Mouse (Mus musculus): ENCODE data around the gene Ide. TPM values are rescaled to one million over a fixed set of nuclear protein-coding genes. Genes with fewer than 3 reads are reported as not detected.
A peak's percentile ranks its signal among the peaks of the same experiment; 100 is the strongest.

The Ide gene
- total and polyA plus RNA-seq, 2 experiments = 21.8 to 35.3 TPM

DNA sequence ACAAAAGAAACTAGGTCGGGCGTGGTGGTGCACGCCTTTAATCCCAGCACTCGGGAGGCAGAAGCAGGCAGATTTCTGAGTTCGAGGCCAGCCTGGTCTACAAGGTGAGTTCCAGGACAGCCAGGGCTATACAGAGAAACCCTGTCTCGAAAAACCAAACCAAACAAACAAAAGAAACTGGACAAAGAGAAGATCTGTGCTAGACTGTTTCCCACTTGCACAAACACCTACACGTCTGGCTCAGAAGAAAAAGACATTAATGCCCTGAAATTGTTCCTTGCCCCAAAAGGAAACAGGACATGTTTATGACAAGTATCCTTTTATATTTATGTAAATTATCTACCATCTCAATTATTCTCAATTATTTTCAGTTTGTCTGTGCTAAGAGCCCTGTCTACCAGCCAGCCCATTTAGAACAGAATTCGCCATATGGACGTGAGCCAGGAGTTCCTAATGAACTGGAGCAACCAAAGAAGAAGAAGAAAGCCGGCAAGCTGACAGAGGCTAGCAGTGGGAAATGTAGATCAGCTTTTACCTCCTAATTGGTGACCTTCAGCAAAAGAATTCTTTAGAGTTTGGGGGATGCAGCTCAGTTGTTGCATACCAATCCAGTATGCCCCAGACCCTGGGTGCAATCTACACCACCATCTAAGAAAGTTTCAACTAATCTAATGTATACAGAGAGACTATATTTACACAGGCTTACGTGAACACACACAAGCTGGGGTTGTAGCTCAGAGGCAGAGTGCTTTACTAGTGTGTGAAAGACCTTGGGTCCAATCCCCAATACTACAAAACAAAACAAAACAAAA, 25.7 kb upstream of the Ide start:
- Histone ChIP-seq H3K27ac (replicated peaks; ENCODE audit: insufficient read depth, low read depth, low read length) (no peak overlapping the region), H3K36me3 (ENCODE audit: control insufficient read depth, insufficient read depth, low read length) (no peaks in the 10 kb centered on the region), H3K79me2 (ENCODE audit: control insufficient read depth, insufficient read depth, low read length) (no peaks in the 10 kb centered on the region), H3K9ac (ENCODE audit: low read depth, low read length) (no peak overlapping the region), H3K27me3 (ENCODE audit: control insufficient read depth, insufficient read depth, low read length) (no peaks in the 10 kb centered on the region), H3K4me1 (ENCODE audit: control insufficient read depth, insufficient read depth, low read length) (no peaks in the 10 kb centered on the region), H3K4me3 (ENCODE audit: insufficient read depth, low read depth, low read length) (no peak overlapping the region)
- TF ChIP-seq POLR2A (IDR thresholded peaks at IDR 0.05; ENCODE audit: extremely low read depth, insufficient read depth, low read length) (no peak), CTCF (IDR thresholded peaks at IDR 0.05; ENCODE audit: low read depth, low read length) (no peak)
- 82% methylated on average over 11 of the region's 11 CpGs for WGBS
- no peak for DNase-seq (ENCODE audit: extremely low read depth, low read depth, low spot score)

GRCm38 (mm10) chr19:37362545-37362944, 24.9 kb upstream of the Ide start:
- Histone ChIP-seq H3K4me3 (ENCODE audit: insufficient read depth, low read depth, low read length) (no peak overlapping the region), H3K9ac (ENCODE audit: low read depth, low read length) (no peak overlapping the region), H3K36me3 (ENCODE audit: control insufficient read depth, insufficient read depth, low read length) (no peaks in the 10 kb centered on the region), H3K4me1 (ENCODE audit: control insufficient read depth, insufficient read depth, low read length) (no peaks in the 10 kb centered on the region), H3K27ac (replicated peaks; ENCODE audit: insufficient read depth, low read depth, low read length) (no peak overlapping the region), H3K79me2 (ENCODE audit: control insufficient read depth, insufficient read depth, low read length) (no peaks in the 10 kb centered on the region), H3K27me3 (ENCODE audit: control insufficient read depth, insufficient read depth, low read length) (no peaks in the 10 kb centered on the region)
- TF ChIP-seq CTCF (IDR thresholded peaks at IDR 0.05; ENCODE audit: low read depth, low read length) (no peak), POLR2A (IDR thresholded peaks at IDR 0.05; ENCODE audit: extremely low read depth, insufficient read depth, low read length) (no peak)
- WGBS = 74% methylated on average over 5 of the region's 5 CpGs
- DNase-seq (ENCODE audit: extremely low read depth, low read depth, low spot score) = no peak

GRCm38 (mm10) chr19:37360044-37360443, 22.4 kb upstream of the Ide start:
- Histone ChIP-seq H3K4me3 (ENCODE audit: insufficient read depth, low read depth, low read length) (no peak overlapping the region), H3K27ac (replicated peaks; ENCODE audit: insufficient read depth, low read depth, low read length) (no peak overlapping the region), H3K36me3 (ENCODE audit: control insufficient read depth, insufficient read depth, low read length) (no peaks in the 10 kb centered on the region), H3K9ac (ENCODE audit: low read depth, low read length) (no peak overlapping the region), H3K4me1 (ENCODE audit: control insufficient read depth, insufficient read depth, low read length) (peaks cover 1% of the 10 kb centered on the region; the same call in 1 of the 2 replicates), H3K79me2 (ENCODE audit: control insufficient read depth, insufficient read depth, low read length) (no peaks in the 10 kb centered on the region; the same call in 1 of the 2 replicates), H3K27me3 (ENCODE audit: control insufficient read depth, insufficient read depth, low read length) (no peaks in the 10 kb centered on the region)
- TF ChIP-seq POLR2A (IDR thresholded peaks at IDR 0.05; ENCODE audit: extremely low read depth, insufficient read depth, low read length) = no peak
- no peak for TF ChIP-seq CTCF (IDR thresholded peaks at IDR 0.05; ENCODE audit: low read depth, low read length)
- DNase-seq (ENCODE audit: extremely low read depth, low read depth, low spot score) = no peak
- whole genome bisulfite sequencing = 77% methylated on average over 5 of the region's 5 CpGs

DNA sequence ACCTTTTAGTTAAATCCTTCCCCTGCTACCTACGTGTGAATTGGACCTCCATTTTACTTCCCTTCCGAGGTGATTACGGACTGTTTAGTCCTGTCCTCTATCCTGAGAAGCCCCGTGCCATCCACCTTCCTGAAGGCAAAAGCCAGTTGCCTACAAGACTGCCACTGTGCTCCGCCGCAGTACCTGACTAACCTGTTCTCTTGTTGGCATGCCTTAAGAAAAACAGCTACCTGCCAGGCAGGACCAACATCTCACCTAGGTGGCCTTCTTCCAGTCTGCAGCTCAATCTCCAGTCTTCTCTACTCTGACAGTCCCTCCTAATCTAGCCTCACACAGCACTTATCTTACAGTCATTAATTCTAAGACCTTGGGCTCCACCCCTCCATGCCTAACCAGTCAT, 15.7 kb upstream of the Ide start:
- Histone ChIP-seq H3K4me1 (ENCODE audit: control insufficient read depth, insufficient read depth, low read length) (peaks cover 10% of the 10 kb centered on the region), H3K27ac (replicated peaks; ENCODE audit: insufficient read depth, low read depth, low read length) (no peak overlapping the region), H3K27me3 (ENCODE audit: control insufficient read depth, insufficient read depth, low read length) (no peaks in the 10 kb centered on the region), H3K9ac (ENCODE audit: low read depth, low read length) (no peak overlapping the region), H3K79me2 (ENCODE audit: control insufficient read depth, insufficient read depth, low read length) (peaks cover 13% of the 10 kb centered on the region; the same call in 1 of the 2 replicates), H3K36me3 (ENCODE audit: control insufficient read depth, insufficient read depth, low read length) (peaks cover 5% of the 10 kb centered on the region), H3K4me3 (ENCODE audit: insufficient read depth, low read depth, low read length) (no peak overlapping the region)
- TF ChIP-seq CTCF (IDR thresholded peaks at IDR 0.05; ENCODE audit: low read depth, low read length) = no peak
- no peak for DNase-seq (ENCODE audit: extremely low read depth, low read depth, low spot score)
- WGBS = 96% methylated on average over 6 of the region's 6 CpGs

- no peaks in the 10 kb centered on the region for H3K27me3 ChIP-seq (ENCODE audit: control insufficient read depth, insufficient read depth, low read length)
- peaks cover 10% of the 10 kb centered on the region for H3K4me1 ChIP-seq (ENCODE audit: control insufficient read depth, insufficient read depth, low read length)
- WGBS = 97% methylated on average over 3 of the region's 3 CpGs
- H3K9ac ChIP-seq (ENCODE audit: low read depth, low read length) = no peak overlapping the region
- peaks cover 5% of the 10 kb centered on the region for H3K36me3 ChIP-seq (ENCODE audit: control insufficient read depth, insufficient read depth, low read length)
- no peak for TF ChIP-seq POLR2A (IDR thresholded peaks at IDR 0.05; ENCODE audit: extremely low read depth, insufficient read depth, low read length)
- no peak for TF ChIP-seq CTCF (IDR thresholded peaks at IDR 0.05; ENCODE audit: low read depth, low read length)
- H3K4me3 ChIP-seq (ENCODE audit: insufficient read depth, low read depth, low read length) = no peak overlapping the region
- DNase-seq (ENCODE audit: extremely low read depth, low read depth, low spot score) = no peak
- H3K27ac ChIP-seq (replicated peaks; ENCODE audit: insufficient read depth, low read depth, low read length) = no peak overlapping the region
- H3K79me2 ChIP-seq (ENCODE audit: control insufficient read depth, insufficient read depth, low read length) = peaks cover 13% of the 10 kb centered on the region; the same call in 1 of the 2 replicates
Observed at GRCm38 (mm10) chr19:37352756-37353155, 15.1 kb upstream of the Ide start.

DNA sequence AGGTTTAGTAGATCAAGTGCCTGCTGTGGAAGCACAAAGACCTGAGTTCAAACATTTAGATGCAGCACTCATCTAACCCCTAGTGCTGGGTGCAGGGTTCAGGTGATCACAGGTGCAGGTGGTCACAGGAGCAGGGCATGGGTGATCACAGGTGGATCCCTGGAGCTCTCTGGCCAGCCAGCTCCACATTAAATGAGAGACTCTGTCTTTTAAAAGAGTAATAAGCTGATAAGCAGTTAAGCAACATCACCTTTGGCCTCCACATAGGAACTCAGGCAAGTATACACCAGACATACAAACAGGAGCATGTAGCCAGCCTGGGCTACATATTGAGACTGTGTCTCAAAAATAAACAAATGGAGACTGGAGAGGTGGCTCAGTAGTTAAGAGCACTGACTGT, 11.3 kb upstream of the Ide start:
- Histone ChIP-seq H3K27me3 (ENCODE audit: control insufficient read depth, insufficient read depth, low read length) (no peaks in the 10 kb centered on the region), H3K9ac (ENCODE audit: low read depth, low read length) (no peak overlapping the region), H3K4me3 (ENCODE audit: insufficient read depth, low read depth, low read length) (no peak overlapping the region), H3K79me2 (ENCODE audit: control insufficient read depth, insufficient read depth, low read length) (peaks cover 17% of the 10 kb centered on the region; the same call in 1 of the 2 replicates), H3K36me3 (ENCODE audit: control insufficient read depth, insufficient read depth, low read length) (peaks cover 5% of the 10 kb centered on the region), H3K27ac (replicated peaks; ENCODE audit: insufficient read depth, low read depth, low read length) (no peak overlapping the region; the same call in 1 of the 2 replicates), H3K4me1 (ENCODE audit: control insufficient read depth, insufficient read depth, low read length) (peaks cover 13% of the 10 kb centered on the region)
- DNase-seq (ENCODE audit: extremely low read depth, low read depth, low spot score) = peak; percentile 85
- no peak for TF ChIP-seq POLR2A (IDR thresholded peaks at IDR 0.05; ENCODE audit: extremely low read depth, insufficient read depth, low read length)
- TF ChIP-seq CTCF (IDR thresholded peaks at IDR 0.05; ENCODE audit: low read depth, low read length) = no peak
